Mouse (Mus musculus) lung, adult 2 months (tissue): Measurements from ENCODE around the gene Mtch1.

Source experiments
- CTCF ChIP-seq: fragments of 200-500 bp; IDR thresholded peaks from 2 replicates; pipeline ENCODE4 v1.5.1; 2011; ENCODE audit warnings: mild to moderate bottlenecking, low read length, control low read depth; ENCODE audit not compliant: insufficient read depth
- POLR2A ChIP-seq: fragments of 200-500 bp; IDR thresholded peaks from 2 replicates; pipeline ENCODE4 v1.6.1; 2011; ENCODE audit warnings: low read depth, mild to moderate bottlenecking, control low read depth, low read length, borderline replicate concordance; ENCODE audit errors: extremely low read depth

DNA sequence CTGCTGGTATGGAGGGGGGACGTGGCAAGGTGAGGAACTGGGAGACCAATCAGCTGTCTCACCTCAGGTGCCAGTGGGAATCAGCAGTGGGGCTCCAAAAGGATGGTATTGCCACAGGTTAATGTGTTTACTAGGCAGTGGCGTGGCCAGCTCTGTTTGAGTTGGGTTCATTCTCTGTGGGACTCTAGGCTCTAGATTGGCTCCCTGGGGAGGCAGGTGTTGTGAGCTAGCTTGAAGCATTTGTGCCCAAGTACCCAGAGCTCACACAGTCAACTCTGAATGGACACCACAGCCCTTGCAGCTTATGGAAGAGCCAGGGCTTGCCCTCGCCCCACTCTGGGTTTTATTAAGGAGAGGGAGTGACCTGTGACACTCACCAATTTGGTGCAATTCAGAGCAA, 43.9 kb downstream of the Mtch1 start:
- TF ChIP-seq POLR2A (no peak), CTCF (no peak)
